Mouse (Mus musculus): ENCODE data around the gene Ube2z. TPM values are rescaled to one million over a fixed set of nuclear protein-coding genes. Genes with fewer than 3 reads are reported as not detected.

Gene Ube2z
- polyA plus RNA-seq, 1 experiment from 2014 or later: 29.1 TPM

- peaks cover 32% of the 10 kb centered on the region for H3K36me3 ChIP-seq (ENCODE audit: control insufficient read depth, insufficient read depth)
- H3K27ac ChIP-seq (ENCODE audit: low read length): no peak overlapping the region
- H3K4me1 ChIP-seq (ENCODE audit: control insufficient read depth, insufficient read depth, low read length): no peaks in the 10 kb centered on the region
- H3K9ac ChIP-seq (ENCODE audit: low read length): no peak overlapping the region
- H3K4me3 ChIP-seq (ENCODE audit: low read length): no peak overlapping the region
- no peaks in the 10 kb centered on the region for H3K27me3 ChIP-seq (ENCODE audit: control insufficient read depth, insufficient read depth, low read length)
- no peak for ATAC-seq (replicated peaks; ENCODE audit: extremely low read depth, insufficient read depth, low FRiP score)
- WGBS: 82% methylated on average over 11 of the region's 11 CpGs
- no peaks in the 10 kb centered on the region for H3K9me3 ChIP-seq (replicated peaks; ENCODE audit: control insufficient read depth, low read length)
- H3K4me2 ChIP-seq (ENCODE audit: low read depth, low read length): no peak overlapping the region
Measured at GRCm38 (mm10) chr11:96044803-96045567, 20.2 kb downstream of the Ube2z start.

GRCm38 (mm10) chr11:96038560-96038959 lies 26.6 kb downstream of the Ube2z start:
- Histone ChIP-seq H3K36me3 (ENCODE audit: control insufficient read depth, insufficient read depth) (peaks cover 9% of the 10 kb centered on the region), H3K9ac (ENCODE audit: low read length) (no peak overlapping the region), H3K9me3 (replicated peaks; ENCODE audit: control insufficient read depth, low read length) (no peaks in the 10 kb centered on the region), H3K27ac (ENCODE audit: low read length) (no peak overlapping the region), H3K4me2 (ENCODE audit: low read depth, low read length) (no peak overlapping the region), H3K4me3 (ENCODE audit: low read length) (no peak overlapping the region), H3K4me1 (ENCODE audit: control insufficient read depth, insufficient read depth, low read length) (peaks cover 7% of the 10 kb centered on the region; the same call in 1 of the 2 replicates), H3K27me3 (ENCODE audit: control insufficient read depth, insufficient read depth, low read length) (no peaks in the 10 kb centered on the region)
- no peak for ATAC-seq (replicated peaks; ENCODE audit: extremely low read depth, insufficient read depth, low FRiP score)
- WGBS: 36% methylated on average over 1 of the region's 1 CpGs

GRCm38 (mm10) chr11:96037499-96037898 lies 27.7 kb downstream of the Ube2z start:
- Histone ChIP-seq H3K27me3 (ENCODE audit: control insufficient read depth, insufficient read depth, low read length) (no peaks in the 10 kb centered on the region), H3K9me3 (replicated peaks; ENCODE audit: control insufficient read depth, low read length) (no peaks in the 10 kb centered on the region), H3K36me3 (ENCODE audit: control insufficient read depth, insufficient read depth) (peaks cover 9% of the 10 kb centered on the region), H3K4me1 (ENCODE audit: control insufficient read depth, insufficient read depth, low read length) (peaks cover 7% of the 10 kb centered on the region; the same call in 1 of the 2 replicates), H3K4me3 (ENCODE audit: low read length) (no peak overlapping the region), H3K4me2 (ENCODE audit: low read depth, low read length) (no peak overlapping the region), H3K27ac (ENCODE audit: low read length) (no peak overlapping the region), H3K9ac (ENCODE audit: low read length) (no peak overlapping the region)
- 82% methylated on average over 5 of the region's 5 CpGs for WGBS
- no peak for ATAC-seq (replicated peaks; ENCODE audit: extremely low read depth, insufficient read depth, low FRiP score)

GRCm38 (mm10) chr11:96035133-96035532 lies 30.1 kb downstream of the Ube2z start:
- H3K36me3 ChIP-seq (ENCODE audit: control insufficient read depth, insufficient read depth): peaks cover 6% of the 10 kb centered on the region
- H3K27ac ChIP-seq (ENCODE audit: low read length): 0 out of 2 replicates have a peak overlapping the region, but pooled peaks have one; percentile 18
- 7% methylated on average over 6 of the region's 6 CpGs for WGBS
- H3K4me1 ChIP-seq (ENCODE audit: control insufficient read depth, insufficient read depth, low read length): peaks cover 7% of the 10 kb centered on the region; the same call in 1 of the 2 replicates
- ATAC-seq (replicated peaks; ENCODE audit: extremely low read depth, insufficient read depth, low FRiP score): peak; percentile 45; the same call in 1 of the 2 replicates
- H3K4me2 ChIP-seq (ENCODE audit: low read depth, low read length): peak overlapping the region; percentile 77
- H3K4me3 ChIP-seq (ENCODE audit: low read length): peak overlapping the region; percentile 81
- H3K9ac ChIP-seq (ENCODE audit: low read length): peak overlapping the region; percentile 82
- no peaks in the 10 kb centered on the region for H3K9me3 ChIP-seq (replicated peaks; ENCODE audit: control insufficient read depth, low read length)
- H3K27me3 ChIP-seq (ENCODE audit: control insufficient read depth, insufficient read depth, low read length): no peaks in the 10 kb centered on the region

GRCm38 (mm10) chr11:96034596-96035052 lies 30.6 kb downstream of the Ube2z start, which contains the start of gene Snf8:
Gene Snf8 (plus strand): TSS chr11:96034885.
- peak within 1 kb of the TSS; percentile 82 for H3K9ac ChIP-seq (ENCODE audit: low read length)

GRCm38 (mm10) chr11:96034116-96034515 lies 31.1 kb downstream of the Ube2z start:
- Histone ChIP-seq H3K4me2 (ENCODE audit: low read depth, low read length) (peak overlapping the region; percentile 77), H3K9ac (ENCODE audit: low read length) (peak overlapping the region; percentile 82; the same call in 1 of the 2 replicates), H3K27ac (ENCODE audit: low read length) (no peak overlapping the region; the same call in 1 of the 2 replicates), H3K4me1 (ENCODE audit: control insufficient read depth, insufficient read depth, low read length) (peaks cover 7% of the 10 kb centered on the region; the same call in 1 of the 2 replicates), H3K36me3 (ENCODE audit: control insufficient read depth, insufficient read depth) (peaks cover 2% of the 10 kb centered on the region; the same call in 1 of the 2 replicates), H3K4me3 (ENCODE audit: low read length) (peak overlapping the region; percentile 81), H3K27me3 (ENCODE audit: control insufficient read depth, insufficient read depth, low read length) (no peaks in the 10 kb centered on the region), H3K9me3 (replicated peaks; ENCODE audit: control insufficient read depth, low read length) (no peaks in the 10 kb centered on the region)
- 45% methylated on average over 8 of the region's 8 CpGs for WGBS
- no peak for ATAC-seq (replicated peaks; ENCODE audit: extremely low read depth, insufficient read depth, low FRiP score)

More at GRCm38 (mm10) chr11:96034596-96035052, 30.6 kb downstream of the Ube2z start, which contains the start of gene Snf8:
- peak within 1 kb of the TSS; percentile 77 for H3K4me2 ChIP-seq (ENCODE audit: low read depth, low read length)
- H3K27me3 ChIP-seq (ENCODE audit: control insufficient read depth, insufficient read depth, low read length): no peaks in the 10 kb centered on the region
- peaks cover 7% of the 10 kb centered on the region; the same call in 1 of the 2 replicates for H3K4me1 ChIP-seq (ENCODE audit: control insufficient read depth, insufficient read depth, low read length)
- H3K27ac ChIP-seq (ENCODE audit: low read length): peak within 1 kb of the TSS; percentile 61; the same call in 1 of the 2 replicates
- WGBS: under 1% methylated on average over 29 of the region's 29 CpGs
- H3K9me3 ChIP-seq (replicated peaks; ENCODE audit: control insufficient read depth, low read length): no peaks in the 10 kb centered on the region
- peak within 1 kb of the TSS; percentile 81 for H3K4me3 ChIP-seq (ENCODE audit: low read length)
- peaks cover 6% of the 10 kb centered on the region for H3K36me3 ChIP-seq (ENCODE audit: control insufficient read depth, insufficient read depth)
- peak; percentile 84 for ATAC-seq (replicated peaks; ENCODE audit: extremely low read depth, insufficient read depth, low FRiP score)

GRCm38 (mm10) chr11:96033264-96033663 lies 31.9 kb downstream of the Ube2z start:
- Histone ChIP-seq H3K36me3 (ENCODE audit: control insufficient read depth, insufficient read depth) (no peaks in the 10 kb centered on the region), H3K27ac (ENCODE audit: low read length) (no peak overlapping the region), H3K27me3 (ENCODE audit: control insufficient read depth, insufficient read depth, low read length) (no peaks in the 10 kb centered on the region), H3K4me3 (ENCODE audit: low read length) (no peak overlapping the region), H3K4me2 (ENCODE audit: low read depth, low read length) (no peak overlapping the region), H3K9ac (ENCODE audit: low read length) (no peak overlapping the region), H3K9me3 (replicated peaks; ENCODE audit: control insufficient read depth, low read length) (no peaks in the 10 kb centered on the region), H3K4me1 (ENCODE audit: control insufficient read depth, insufficient read depth, low read length) (peaks cover 7% of the 10 kb centered on the region; the same call in 1 of the 2 replicates)
- WGBS: 92% methylated on average over 2 of the region's 3 CpGs
- no peak for ATAC-seq (replicated peaks; ENCODE audit: extremely low read depth, insufficient read depth, low FRiP score)

GRCm38 (mm10) chr11:96031701-96032100 lies 33.5 kb downstream of the Ube2z start:
- 72% methylated on average over 2 of the region's 2 CpGs for WGBS
- no peak overlapping the region for H3K4me3 ChIP-seq (ENCODE audit: low read length)
- no peak overlapping the region for H3K9ac ChIP-seq (ENCODE audit: low read length)
- H3K4me1 ChIP-seq (ENCODE audit: control insufficient read depth, insufficient read depth, low read length): peaks cover 7% of the 10 kb centered on the region; the same call in 1 of the 2 replicates
- no peaks in the 10 kb centered on the region for H3K27me3 ChIP-seq (ENCODE audit: control insufficient read depth, insufficient read depth, low read length)
- no peak overlapping the region for H3K4me2 ChIP-seq (ENCODE audit: low read depth, low read length)
- no peaks in the 10 kb centered on the region for H3K36me3 ChIP-seq (ENCODE audit: control insufficient read depth, insufficient read depth)
- ATAC-seq (replicated peaks; ENCODE audit: extremely low read depth, insufficient read depth, low FRiP score): no peak
- H3K9me3 ChIP-seq (replicated peaks; ENCODE audit: control insufficient read depth, low read length): no peaks in the 10 kb centered on the region
- no peak overlapping the region for H3K27ac ChIP-seq (ENCODE audit: low read length)

GRCm38 (mm10) chr11:96030571-96030970 lies 34.6 kb downstream of the Ube2z start:
- 82% methylated on average over 3 of the region's 3 CpGs for WGBS

More at GRCm38 (mm10) chr11:96030571-96030970, 34.6 kb downstream of the Ube2z start:
- Histone ChIP-seq H3K27ac (ENCODE audit: low read length) (no peak overlapping the region), H3K4me1 (ENCODE audit: control insufficient read depth, insufficient read depth, low read length) (peaks cover 6% of the 10 kb centered on the region; the same call in 1 of the 2 replicates), H3K27me3 (ENCODE audit: control insufficient read depth, insufficient read depth, low read length) (no peaks in the 10 kb centered on the region), H3K36me3 (ENCODE audit: control insufficient read depth, insufficient read depth) (no peaks in the 10 kb centered on the region), H3K9ac (ENCODE audit: low read length) (no peak overlapping the region), H3K4me3 (ENCODE audit: low read length) (no peak overlapping the region), H3K9me3 (replicated peaks; ENCODE audit: control insufficient read depth, low read length) (no peaks in the 10 kb centered on the region), H3K4me2 (ENCODE audit: low read depth, low read length) (no peak overlapping the region)
- no peak for ATAC-seq (replicated peaks; ENCODE audit: extremely low read depth, insufficient read depth, low FRiP score)

Measured in heart, embryonic 16.5 days (tissue).